Mouse (Mus musculus) embryo, embryonic 10.5 days (tissue): ENCODE data around the gene E330017A01Rik.

Source experiments
- DNase-seq: peaks from one replicate; pipeline ENCODE4 v3.0.0-alpha.2; 2015; ENCODE audit warnings: low spot score

Gene E330017A01Rik

GRCm38 (mm10) chr16:58591299-58591698 lies 47.2 kb downstream of the E330017A01Rik start:
- no peak for DNase-seq

- no peak for DNase-seq
These were observed 49.1 kb downstream of the E330017A01Rik start for GRCm38 (mm10) chr16:58589444-58589843.
